Mouse (Mus musculus): ENCODE results near the gene Ugcg.

The Ugcg gene

DNA sequence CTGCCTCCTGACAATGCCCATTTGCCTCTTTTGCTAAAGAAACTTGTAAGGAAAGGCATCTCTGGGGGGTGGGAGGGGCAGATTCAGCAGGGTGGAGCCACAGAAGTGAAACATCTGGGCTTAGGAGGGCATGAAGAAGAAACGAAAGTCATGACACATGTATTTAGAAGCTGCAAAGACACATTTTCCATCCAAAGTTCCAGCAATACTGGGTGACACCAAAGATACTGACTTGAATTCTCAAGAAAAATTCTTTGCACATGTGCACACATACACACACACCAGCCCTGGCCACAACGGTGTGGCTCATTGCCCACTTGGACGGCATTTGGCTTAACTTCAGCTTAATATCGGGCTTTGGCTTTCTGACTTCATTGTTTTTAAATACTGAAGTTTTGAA lies 35.8 kb downstream of the Ugcg start:
- no peaks in the 10 kb centered on the region for H3K9me3 ChIP-seq (ENCODE audit: low read length)

DNA sequence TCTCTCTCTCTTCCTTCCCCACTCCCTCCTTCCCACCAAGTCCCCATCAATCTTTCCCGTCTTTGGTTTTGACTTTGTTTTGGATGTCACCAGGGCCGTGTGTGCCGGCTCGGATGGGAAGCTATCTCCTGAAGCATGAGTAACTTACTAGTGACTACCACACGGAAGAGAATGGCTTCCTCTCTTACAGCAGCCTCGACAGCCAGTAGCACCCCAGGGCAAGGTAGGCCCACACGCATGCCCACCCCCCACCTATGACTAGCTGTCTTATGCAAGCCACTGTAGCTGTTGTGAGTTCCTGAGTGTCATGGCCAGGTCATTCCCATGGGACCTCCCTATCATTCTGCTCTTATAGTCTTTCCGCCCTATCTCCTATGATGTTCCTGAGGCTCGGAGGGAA lies 38.0 kb downstream of the Ugcg start:
- no peaks in the 10 kb centered on the region for H3K9me3 ChIP-seq (ENCODE audit: low read length)
- H3K27me3 ChIP-seq (ENCODE audit: insufficient read depth, low read length) = no peaks in the 10 kb centered on the region
- H3K4me3 ChIP-seq (replicated peaks; ENCODE audit: low read length) = no peak overlapping the region
- peaks cover 8% of the 10 kb centered on the region for H3K4me1 ChIP-seq (replicated peaks; ENCODE audit: low read depth, low read length)
- no peak for TF ChIP-seq CTCF (conservative IDR thresholded peaks at IDR 0.05; ENCODE audit: low read length)
- TF ChIP-seq POU5F1 (IDR thresholded peaks at IDR 0.05; ENCODE audit: borderline replicate concordance, low read length) = no peak
- TF ChIP-seq NANOG (IDR thresholded peaks at IDR 0.05; ENCODE audit: borderline replicate concordance, low read length) = no peak
- peaks cover 8% of the 10 kb centered on the region; the same call in 1 of the 2 replicates for H3K36me3 ChIP-seq (ENCODE audit: insufficient read depth, low read length)

More for the DNA sequence above, 35.8 kb downstream of the Ugcg start:
- TF ChIP-seq NANOG (IDR thresholded peaks at IDR 0.05; ENCODE audit: borderline replicate concordance, low read length) (no peak), POU5F1 (IDR thresholded peaks at IDR 0.05; ENCODE audit: borderline replicate concordance, low read length) (no peak), CTCF (conservative IDR thresholded peaks at IDR 0.05; ENCODE audit: low read length) (no peak)
- Histone ChIP-seq H3K4me1 (replicated peaks; ENCODE audit: low read depth, low read length) (peaks cover 8% of the 10 kb centered on the region), H3K27me3 (ENCODE audit: insufficient read depth, low read length) (no peaks in the 10 kb centered on the region), H3K4me3 (replicated peaks; ENCODE audit: low read length) (no peak overlapping the region), H3K36me3 (ENCODE audit: insufficient read depth, low read length) (peaks cover 20% of the 10 kb centered on the region; the same call in 1 of the 2 replicates)

GRCm38 (mm10) chr4:59228951-59229350 lies 39.9 kb downstream of the Ugcg start:
- H3K9me3 ChIP-seq (ENCODE audit: low read length) = no peaks in the 10 kb centered on the region
- no peaks in the 10 kb centered on the region for H3K27me3 ChIP-seq (ENCODE audit: insufficient read depth, low read length)
- no peaks in the 10 kb centered on the region; the same call in 1 of the 2 replicates for H3K4me1 ChIP-seq (replicated peaks; ENCODE audit: low read depth, low read length)
- no peak for TF ChIP-seq NANOG (IDR thresholded peaks at IDR 0.05; ENCODE audit: borderline replicate concordance, low read length)
- no peak for TF ChIP-seq CTCF (conservative IDR thresholded peaks at IDR 0.05; ENCODE audit: low read length)
- TF ChIP-seq POU5F1 (IDR thresholded peaks at IDR 0.05; ENCODE audit: borderline replicate concordance, low read length) = no peak
- H3K36me3 ChIP-seq (ENCODE audit: insufficient read depth, low read length) = peaks cover 1% of the 10 kb centered on the region; the same call in 1 of the 2 replicates
- no peak overlapping the region for H3K4me3 ChIP-seq (replicated peaks; ENCODE audit: low read length)

GRCm38 (mm10) chr4:59231266-59232055 lies 42.4 kb downstream of the Ugcg start:
- H3K27me3 ChIP-seq (ENCODE audit: insufficient read depth, low read length) = no peaks in the 10 kb centered on the region
- H3K4me3 ChIP-seq (replicated peaks; ENCODE audit: low read length) = no peak overlapping the region
- H3K9me3 ChIP-seq (ENCODE audit: low read length) = no peaks in the 10 kb centered on the region
- no peaks in the 10 kb centered on the region for H3K36me3 ChIP-seq (ENCODE audit: insufficient read depth, low read length)
- H3K4me1 ChIP-seq (replicated peaks; ENCODE audit: low read depth, low read length) = no peaks in the 10 kb centered on the region; the same call in 1 of the 2 replicates
- TF ChIP-seq NANOG (IDR thresholded peaks at IDR 0.05; ENCODE audit: borderline replicate concordance, low read length) (no peak), CTCF (conservative IDR thresholded peaks at IDR 0.05; ENCODE audit: low read length) (no peak), POU5F1 (IDR thresholded peaks at IDR 0.05; ENCODE audit: borderline replicate concordance, low read length) (no peak)

DNA sequence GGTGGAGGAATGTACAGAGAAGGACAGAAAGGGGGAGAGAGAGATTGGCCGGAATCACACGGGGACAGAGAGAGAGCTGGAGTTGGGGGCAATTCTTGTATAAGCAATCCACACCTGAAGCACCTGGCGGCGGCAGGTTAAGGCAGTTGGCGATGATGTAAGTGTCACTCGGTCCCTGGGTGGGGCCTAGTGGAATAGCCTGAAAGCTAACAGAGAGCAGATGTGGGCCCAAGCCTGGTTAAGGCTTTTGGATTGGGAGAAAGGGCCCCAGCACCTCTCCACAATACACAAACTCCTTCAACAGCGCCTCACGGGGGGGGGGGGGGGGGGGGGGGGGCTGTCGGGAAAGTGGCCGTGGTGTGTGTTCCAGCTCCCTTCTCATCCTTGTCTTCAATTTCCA lies 45.0 kb downstream of the Ugcg start:
- TF ChIP-seq NANOG (IDR thresholded peaks at IDR 0.05; ENCODE audit: borderline replicate concordance, low read length) (no peak), POU5F1 (IDR thresholded peaks at IDR 0.05; ENCODE audit: borderline replicate concordance, low read length) (no peak), CTCF (conservative IDR thresholded peaks at IDR 0.05; ENCODE audit: low read length) (no peak)
- Histone ChIP-seq H3K27me3 (ENCODE audit: insufficient read depth, low read length) (no peaks in the 10 kb centered on the region), H3K4me1 (replicated peaks; ENCODE audit: low read depth, low read length) (no peaks in the 10 kb centered on the region; the same call in 1 of the 2 replicates), H3K9me3 (ENCODE audit: low read length) (no peaks in the 10 kb centered on the region), H3K36me3 (ENCODE audit: insufficient read depth, low read length) (no peaks in the 10 kb centered on the region), H3K4me3 (replicated peaks; ENCODE audit: low read length) (no peak overlapping the region)

DNA sequence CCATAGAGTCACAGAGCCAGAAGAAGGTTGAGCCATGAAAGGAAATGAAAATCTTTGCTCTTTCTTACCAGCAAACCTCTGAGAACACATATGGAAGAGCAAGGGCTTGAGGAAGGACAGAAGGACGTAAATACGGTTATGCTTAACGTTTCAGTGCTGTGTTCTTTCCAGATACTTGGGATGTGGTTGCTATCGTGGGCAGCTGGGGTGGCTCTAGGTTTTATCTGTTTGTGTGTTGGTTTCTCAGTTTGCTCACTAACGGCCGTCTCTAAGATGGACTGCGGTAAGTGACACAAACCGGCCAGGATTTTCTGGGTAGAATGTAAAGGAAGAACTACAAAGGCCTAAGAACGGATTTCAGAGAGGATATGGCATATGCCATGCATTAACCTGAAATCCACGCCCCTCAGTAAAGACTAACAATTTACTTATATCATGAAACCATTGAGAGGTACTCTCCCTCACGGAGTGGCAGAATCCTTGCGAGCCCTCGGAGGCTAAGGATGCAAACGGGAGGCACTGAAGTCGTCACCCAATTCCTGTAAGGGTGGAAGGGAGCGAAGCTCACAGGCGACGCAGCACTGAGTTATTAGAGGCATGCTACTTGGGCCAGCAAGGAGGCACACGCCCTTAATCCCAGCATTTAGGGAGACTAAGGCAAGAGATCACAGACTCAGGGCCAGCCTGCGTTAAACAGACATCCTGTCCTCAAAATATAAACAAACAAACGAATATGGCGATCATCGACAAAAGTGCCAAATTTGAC lies 45.6 kb downstream of the Ugcg start:
- no peaks in the 10 kb centered on the region for H3K27me3 ChIP-seq (ENCODE audit: insufficient read depth, low read length)
- H3K4me3 ChIP-seq (replicated peaks; ENCODE audit: low read length) = no peak overlapping the region
- no peaks in the 10 kb centered on the region for H3K9me3 ChIP-seq (ENCODE audit: low read length)
- no peaks in the 10 kb centered on the region; the same call in 1 of the 2 replicates for H3K4me1 ChIP-seq (replicated peaks; ENCODE audit: low read depth, low read length)
- TF ChIP-seq POU5F1 (IDR thresholded peaks at IDR 0.05; ENCODE audit: borderline replicate concordance, low read length) (no peak), CTCF (conservative IDR thresholded peaks at IDR 0.05; ENCODE audit: low read length) (no peak), NANOG (IDR thresholded peaks at IDR 0.05; ENCODE audit: borderline replicate concordance, low read length) (no peak)
- no peaks in the 10 kb centered on the region for H3K36me3 ChIP-seq (ENCODE audit: insufficient read depth, low read length)

- TF ChIP-seq CTCF (conservative IDR thresholded peaks at IDR 0.05; ENCODE audit: low read length) (no peak), POU5F1 (IDR thresholded peaks at IDR 0.05; ENCODE audit: borderline replicate concordance, low read length) (no peak), NANOG (IDR thresholded peaks at IDR 0.05; ENCODE audit: borderline replicate concordance, low read length) (no peak)
- Histone ChIP-seq H3K27me3 (ENCODE audit: insufficient read depth, low read length) (no peaks in the 10 kb centered on the region), H3K9me3 (ENCODE audit: low read length) (no peaks in the 10 kb centered on the region), H3K4me3 (replicated peaks; ENCODE audit: low read length) (no peak overlapping the region), H3K4me1 (replicated peaks; ENCODE audit: low read depth, low read length) (no peaks in the 10 kb centered on the region; the same call in 1 of the 2 replicates), H3K36me3 (ENCODE audit: insufficient read depth, low read length) (no peaks in the 10 kb centered on the region)
Measured at GRCm38 (mm10) chr4:59236362-59236761, 47.3 kb downstream of the Ugcg start.

- Histone ChIP-seq H3K4me1 (replicated peaks; ENCODE audit: low read depth, low read length) (no peaks in the 10 kb centered on the region; the same call in 1 of the 2 replicates), H3K36me3 (ENCODE audit: insufficient read depth, low read length) (no peaks in the 10 kb centered on the region), H3K27me3 (ENCODE audit: insufficient read depth, low read length) (no peaks in the 10 kb centered on the region), H3K9me3 (ENCODE audit: low read length) (no peaks in the 10 kb centered on the region), H3K4me3 (replicated peaks; ENCODE audit: low read length) (no peak overlapping the region)
- TF ChIP-seq CTCF (conservative IDR thresholded peaks at IDR 0.05; ENCODE audit: low read length) (no peak), POU5F1 (IDR thresholded peaks at IDR 0.05; ENCODE audit: borderline replicate concordance, low read length) (no peak), NANOG (IDR thresholded peaks at IDR 0.05; ENCODE audit: borderline replicate concordance, low read length) (no peak)
Measured at GRCm38 (mm10) chr4:59238641-59239311, 49.7 kb downstream of the Ugcg start.

Measured in E14TG2a.4 (cell line).